Mouse (Mus musculus): ENCODE measurements around the gene Erbb2. TPM values are rescaled to one million over a fixed set of nuclear protein-coding genes. Genes with fewer than 3 reads are reported as not detected.

The Erbb2 gene
- polyA plus RNA-seq, 1 experiment from 2014 or later: 53.0 TPM

DNA sequence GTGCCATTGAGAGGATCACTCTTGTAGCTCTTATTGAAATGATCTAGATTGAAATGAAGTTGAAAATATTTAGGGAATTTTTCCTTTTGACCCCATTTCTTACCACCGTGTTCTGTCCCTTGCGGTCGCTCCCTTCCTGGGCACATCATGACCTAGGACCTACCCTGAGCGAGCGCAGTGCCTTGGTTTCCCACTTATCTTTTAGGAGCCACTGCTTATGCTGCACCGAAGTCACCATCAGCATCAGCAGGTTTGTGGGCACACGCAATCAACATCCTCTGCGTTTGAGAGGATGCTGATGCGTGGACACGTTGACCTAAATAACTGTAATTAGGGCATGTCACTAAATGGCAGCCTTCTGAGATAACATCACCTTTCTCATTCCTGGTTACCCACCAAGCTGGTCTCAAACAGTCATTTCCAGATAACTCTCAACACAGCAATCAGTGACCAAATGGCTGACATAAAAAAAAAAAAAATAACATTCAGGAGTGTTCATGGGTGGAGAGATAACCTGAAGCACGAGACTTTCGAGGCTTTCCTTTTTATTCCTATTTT, 67.7 kb downstream of the Erbb2 start:
- no peaks in the 10 kb centered on the region for H3K9me3 ChIP-seq
- no peak overlapping the region for H3K9ac ChIP-seq
- H3K27me3 ChIP-seq: no peaks in the 10 kb centered on the region
- H3K36me3 ChIP-seq: no peaks in the 10 kb centered on the region
- no peak overlapping the region for H3K4me3 ChIP-seq
- no peak overlapping the region for H3K27ac ChIP-seq
- no peak overlapping the region for H3K4me2 ChIP-seq (replicated peaks)
- no peak for ATAC-seq (ENCODE audit: low FRiP score, low read depth)
- WGBS: 83% methylated on average over 12 of the region's 12 CpGs
- peaks cover 4% of the 10 kb centered on the region; the same call in 1 of the 2 replicates for H3K4me1 ChIP-seq

DNA sequence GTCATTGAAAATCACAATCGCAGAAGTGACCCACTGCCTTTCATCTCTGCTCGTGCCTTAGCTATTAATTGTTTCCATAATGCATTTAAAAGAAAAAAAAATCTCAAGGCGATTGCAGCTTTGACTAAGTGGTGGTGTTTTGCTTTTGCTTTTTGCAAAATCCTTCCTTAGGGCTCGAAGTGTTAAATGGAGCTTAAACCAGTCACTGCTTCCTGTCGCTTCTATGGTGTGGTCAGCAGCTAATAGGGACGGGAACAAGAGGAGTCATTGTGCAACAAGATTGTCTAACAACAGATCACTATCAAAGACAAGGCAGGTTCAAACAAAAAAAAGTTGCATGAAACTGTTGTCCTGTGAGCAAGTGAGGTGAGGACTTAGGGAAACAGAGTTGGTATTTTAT, 69.0 kb downstream of the Erbb2 start:
- 58% methylated on average over 6 of the region's 6 CpGs for WGBS
- ATAC-seq (ENCODE audit: low FRiP score, low read depth): no peak
- H3K4me1 ChIP-seq: peaks cover 4% of the 10 kb centered on the region; the same call in 1 of the 2 replicates
- H3K27me3 ChIP-seq: no peaks in the 10 kb centered on the region
- H3K36me3 ChIP-seq: no peaks in the 10 kb centered on the region
- H3K4me2 ChIP-seq (replicated peaks): no peak overlapping the region
- H3K9me3 ChIP-seq: no peaks in the 10 kb centered on the region
- no peak overlapping the region for H3K9ac ChIP-seq
- no peak overlapping the region for H3K27ac ChIP-seq
- no peak overlapping the region for H3K4me3 ChIP-seq

DNA sequence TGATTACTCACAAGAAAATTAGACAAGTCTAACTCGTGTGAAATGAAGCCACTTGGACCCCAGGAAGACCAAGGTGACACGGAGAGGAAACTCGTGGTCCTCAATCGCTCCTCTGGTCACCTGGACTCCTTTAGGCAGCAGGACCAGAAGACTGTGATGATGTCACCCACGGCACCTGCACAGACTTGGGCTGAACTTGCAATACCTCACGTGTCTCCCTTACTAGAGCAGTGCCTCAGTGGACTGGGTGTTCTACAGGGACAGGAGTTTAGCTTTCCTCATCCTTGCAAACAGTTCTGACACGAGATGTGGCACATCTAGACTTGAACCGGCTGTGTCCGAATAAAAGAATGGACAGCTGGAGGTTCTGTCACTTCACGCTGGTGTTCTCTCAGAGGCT, 69.8 kb downstream of the Erbb2 start:
- H3K4me1 ChIP-seq: peaks cover 4% of the 10 kb centered on the region; the same call in 1 of the 2 replicates
- H3K9ac ChIP-seq: no peak overlapping the region
- no peaks in the 10 kb centered on the region for H3K27me3 ChIP-seq
- ATAC-seq (ENCODE audit: low FRiP score, low read depth): no peak
- WGBS: 79% methylated on average over 10 of the region's 10 CpGs
- H3K4me3 ChIP-seq: no peak overlapping the region
- H3K4me2 ChIP-seq (replicated peaks): no peak overlapping the region
- no peak overlapping the region for H3K27ac ChIP-seq
- H3K9me3 ChIP-seq: no peaks in the 10 kb centered on the region
- H3K36me3 ChIP-seq: no peaks in the 10 kb centered on the region

DNA sequence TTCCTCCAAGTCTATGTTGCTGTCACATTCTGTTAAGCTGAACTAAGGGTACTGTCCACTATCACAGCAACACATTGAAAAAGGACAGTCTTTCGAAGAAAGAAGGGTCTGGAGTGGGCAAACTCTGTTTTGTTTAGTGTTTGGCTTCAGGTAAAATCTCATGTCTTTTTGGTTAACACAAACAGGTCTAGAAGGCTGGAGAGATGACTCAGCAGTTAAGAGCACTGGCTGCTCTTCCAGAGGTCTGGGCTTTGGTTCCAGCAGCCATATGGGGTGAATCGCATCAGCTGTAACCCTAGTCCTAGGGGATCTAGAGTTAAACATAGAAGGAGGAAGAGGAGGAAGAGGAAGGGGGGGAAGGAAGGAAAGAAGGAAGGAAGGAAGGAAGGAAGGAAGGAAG, 73.5 kb downstream of the Erbb2 start:
- 0 out of 2 replicates have a peak, but pooled peaks cover 4% of the 10 kb centered on the region for H3K27me3 ChIP-seq
- H3K4me2 ChIP-seq (replicated peaks): no peak overlapping the region
- H3K27ac ChIP-seq: no peak overlapping the region
- H3K4me3 ChIP-seq: no peak overlapping the region
- ATAC-seq (ENCODE audit: low FRiP score, low read depth): no peak
- H3K36me3 ChIP-seq: no peaks in the 10 kb centered on the region
- H3K9ac ChIP-seq: no peak overlapping the region
- H3K9me3 ChIP-seq: no peaks in the 10 kb centered on the region
- H3K4me1 ChIP-seq: no peaks in the 10 kb centered on the region
- WGBS: 86% methylated on average over 2 of the region's 2 CpGs

Other genes starting within 250 kb of the Erbb2 start
- 74.9 and 76.8 TPM in 2 replicates for gene Med1, start 219.2 kb upstream of the Erbb2 start, polyA plus RNA-seq (2015; fragmentation: Nextera tagmentation; extraction: Ambion mirVana)
- gene Cdk12, start 209.4 kb upstream of the Erbb2 start, polyA plus RNA-seq (2015; fragmentation: Nextera tagmentation; extraction: Ambion mirVana): 13.1 TPM in 2 replicates
- not detected in 2 replicates for gene Neurod2, start 82.8 kb upstream of the Erbb2 start, polyA plus RNA-seq (2015; fragmentation: Nextera tagmentation; extraction: Ambion mirVana)
- gene Ppp1r1b, start 64.1 kb upstream of the Erbb2 start, polyA plus RNA-seq (2015; fragmentation: Nextera tagmentation; extraction: Ambion mirVana): 1.5 and 1.9 TPM in 2 replicates
- 41.9 and 43.2 TPM in 2 replicates for gene Stard3, start 54.1 kb upstream of the Erbb2 start, polyA plus RNA-seq (2015; fragmentation: Nextera tagmentation; extraction: Ambion mirVana)
- 11.3 and 12.9 TPM in 2 replicates for gene Tcap, start 28.7 kb upstream of the Erbb2 start, polyA plus RNA-seq (2015; fragmentation: Nextera tagmentation; extraction: Ambion mirVana)
- gene Pnmt, start 26.0 kb upstream of the Erbb2 start, polyA plus RNA-seq (2015; fragmentation: Nextera tagmentation; extraction: Ambion mirVana): 1.4 and 1.6 TPM in 2 replicates
- 10.4 and 12.4 TPM in 2 replicates for gene Pgap3, start 12.0 kb upstream of the Erbb2 start, polyA plus RNA-seq (2015; fragmentation: Nextera tagmentation; extraction: Ambion mirVana)
- gene Mien1, start 26.5 kb downstream of the Erbb2 start, polyA plus RNA-seq (2015; fragmentation: Nextera tagmentation; extraction: Ambion mirVana): 76.0 and 79.4 TPM in 2 replicates
- 5.2 and 6.7 TPM in 2 replicates for gene Grb7, start 33.9 kb downstream of the Erbb2 start, polyA plus RNA-seq (2015; fragmentation: Nextera tagmentation; extraction: Ambion mirVana)
- gene Ikzf3, start 133.6 kb downstream of the Erbb2 start, polyA plus RNA-seq (2015; fragmentation: Nextera tagmentation; extraction: Ambion mirVana): 0.49 and 0.52 TPM in 2 replicates
- gene Zpbp2, start 138.6 kb downstream of the Erbb2 start, polyA plus RNA-seq (2015; fragmentation: Nextera tagmentation; extraction: Ambion mirVana): 0.11 and 0.31 TPM in 2 replicates
- gene Ormdl3, start 174.9 kb downstream of the Erbb2 start, polyA plus RNA-seq (2015; fragmentation: Nextera tagmentation; extraction: Ambion mirVana): 82.8 and 83.6 TPM in 2 replicates
- gene Lrrc3c, start 185.8 kb downstream of the Erbb2 start, polyA plus RNA-seq (2015; fragmentation: Nextera tagmentation; extraction: Ambion mirVana): not detected in 2 replicates
- 1.2 and 1.4 TPM in 2 replicates for gene Gm12355, start 213.2 kb downstream of the Erbb2 start, polyA plus RNA-seq (2015; fragmentation: Nextera tagmentation; extraction: Ambion mirVana)
- not detected in 2 replicates for gene Gsdma3, start 213.9 kb downstream of the Erbb2 start, polyA plus RNA-seq (2015; fragmentation: Nextera tagmentation; extraction: Ambion mirVana)
- gene Gsdma2, start 234.3 kb downstream of the Erbb2 start, polyA plus RNA-seq (2015; fragmentation: Nextera tagmentation; extraction: Ambion mirVana): not detected in 2 replicates

Data from limb, embryonic 13.5 days (tissue).